Mouse (Mus musculus): Measurements from ENCODE around the gene Cpb1. TPM values are rescaled to one million over a fixed set of nuclear protein-coding genes. Genes with fewer than 3 reads are reported as not detected.

Cpb1 gene
- polyA plus RNA-seq, 1 experiment from 2014 or later = 0.48 TPM

- Histone ChIP-seq H3K4me2 (ENCODE audit: low read length) (no peak overlapping the region), H3K9ac (ENCODE audit: low read depth, low read length) (no peak overlapping the region), H3K27ac (ENCODE audit: low read depth, low read length) (no peak overlapping the region), H3K27me3 (replicated peaks; ENCODE audit: control insufficient read depth, insufficient read depth, low read length) (no peaks in the 10 kb centered on the region), H3K4me1 (ENCODE audit: control insufficient read depth, insufficient read depth, low read depth, low read length) (no peaks in the 10 kb centered on the region), H3K4me3 (ENCODE audit: low read length) (no peak overlapping the region), H3K36me3 (ENCODE audit: control insufficient read depth, insufficient read depth, low read length) (no peaks in the 10 kb centered on the region), H3K9me3 (ENCODE audit: control insufficient read depth, low read length) (no peaks in the 10 kb centered on the region)
- 61% methylated on average over 1 of the region's 1 CpGs for WGBS
- no peak for ATAC-seq
These were observed 6.3 kb upstream of the Cpb1 start for GRCm38 (mm10) chr3:20281796-20282195.

- Histone ChIP-seq H3K36me3 (ENCODE audit: control insufficient read depth, insufficient read depth, low read length) (no peaks in the 10 kb centered on the region), H3K9me3 (ENCODE audit: control insufficient read depth, low read length) (no peaks in the 10 kb centered on the region), H3K27me3 (replicated peaks; ENCODE audit: control insufficient read depth, insufficient read depth, low read length) (no peaks in the 10 kb centered on the region), H3K9ac (ENCODE audit: low read depth, low read length) (no peak overlapping the region), H3K4me2 (ENCODE audit: low read length) (no peak overlapping the region), H3K27ac (ENCODE audit: low read depth, low read length) (no peak overlapping the region), H3K4me1 (ENCODE audit: control insufficient read depth, insufficient read depth, low read depth, low read length) (no peaks in the 10 kb centered on the region), H3K4me3 (ENCODE audit: low read length) (no peak overlapping the region)
- ATAC-seq = no peak
- 50% methylated on average over 9 of the region's 9 CpGs for WGBS
These were observed 20.7 kb downstream of the Cpb1 start for GRCm38 (mm10) chr3:20254566-20255479.

GRCm38 (mm10) chr3:20243913-20244312 is 31.6 kb downstream of the Cpb1 start:
- ATAC-seq = no peak
- no peaks in the 10 kb centered on the region for H3K27me3 ChIP-seq (replicated peaks; ENCODE audit: control insufficient read depth, insufficient read depth, low read length)
- H3K9me3 ChIP-seq (ENCODE audit: control insufficient read depth, low read length) = no peaks in the 10 kb centered on the region
- no peak overlapping the region for H3K4me3 ChIP-seq (ENCODE audit: low read length)
- no peaks in the 10 kb centered on the region for H3K36me3 ChIP-seq (ENCODE audit: control insufficient read depth, insufficient read depth, low read length)
- no peak overlapping the region for H3K4me2 ChIP-seq (ENCODE audit: low read length)
- WGBS = 88% methylated on average over 1 of the region's 1 CpGs
- no peak overlapping the region for H3K27ac ChIP-seq (ENCODE audit: low read depth, low read length)
- no peak overlapping the region for H3K9ac ChIP-seq (ENCODE audit: low read depth, low read length)
- H3K4me1 ChIP-seq (ENCODE audit: control insufficient read depth, insufficient read depth, low read depth, low read length) = no peaks in the 10 kb centered on the region

GRCm38 (mm10) chr3:20242050-20242449 is 33.5 kb downstream of the Cpb1 start, which contains the start of gene Cpa3:
TSS of gene Cpa3 (minus strand) at chr3:20242181.
- ATAC-seq = no peak
- Histone ChIP-seq H3K4me3 (ENCODE audit: low read length) (no peak within 1 kb of the TSS), H3K4me2 (ENCODE audit: low read length) (no peak within 1 kb of the TSS), H3K27ac (ENCODE audit: low read depth, low read length) (no peak within 1 kb of the TSS), H3K36me3 (ENCODE audit: control insufficient read depth, insufficient read depth, low read length) (no peaks in the 10 kb centered on the region), H3K9me3 (ENCODE audit: control insufficient read depth, low read length) (no peaks in the 10 kb centered on the region), H3K27me3 (replicated peaks; ENCODE audit: control insufficient read depth, insufficient read depth, low read length) (no peaks in the 10 kb centered on the region), H3K4me1 (ENCODE audit: control insufficient read depth, insufficient read depth, low read depth, low read length) (no peaks in the 10 kb centered on the region), H3K9ac (ENCODE audit: low read depth, low read length) (no peak within 1 kb of the TSS)
- 81% methylated on average over 3 of the region's 3 CpGs for WGBS

GRCm38 (mm10) chr3:20239741-20240140 is 35.8 kb downstream of the Cpb1 start:
- Histone ChIP-seq H3K36me3 (ENCODE audit: control insufficient read depth, insufficient read depth, low read length) (no peaks in the 10 kb centered on the region), H3K4me3 (ENCODE audit: low read length) (no peak overlapping the region), H3K27ac (ENCODE audit: low read depth, low read length) (no peak overlapping the region), H3K9ac (ENCODE audit: low read depth, low read length) (no peak overlapping the region), H3K4me1 (ENCODE audit: control insufficient read depth, insufficient read depth, low read depth, low read length) (no peaks in the 10 kb centered on the region), H3K4me2 (ENCODE audit: low read length) (no peak overlapping the region), H3K27me3 (replicated peaks; ENCODE audit: control insufficient read depth, insufficient read depth, low read length) (no peaks in the 10 kb centered on the region), H3K9me3 (ENCODE audit: control insufficient read depth, low read length) (no peaks in the 10 kb centered on the region)
- ATAC-seq = no peak
- WGBS = 91% methylated on average over 3 of the region's 3 CpGs

- H3K4me3 ChIP-seq (ENCODE audit: low read length) = no peak overlapping the region
- H3K9me3 ChIP-seq (ENCODE audit: control insufficient read depth, low read length) = no peaks in the 10 kb centered on the region
- WGBS = 94% methylated on average over 1 of the region's 1 CpGs
- no peak overlapping the region for H3K27ac ChIP-seq (ENCODE audit: low read depth, low read length)
- no peak overlapping the region for H3K4me2 ChIP-seq (ENCODE audit: low read length)
- ATAC-seq = no peak
- H3K9ac ChIP-seq (ENCODE audit: low read depth, low read length) = no peak overlapping the region
- H3K36me3 ChIP-seq (ENCODE audit: control insufficient read depth, insufficient read depth, low read length) = no peaks in the 10 kb centered on the region
- no peaks in the 10 kb centered on the region for H3K4me1 ChIP-seq (ENCODE audit: control insufficient read depth, insufficient read depth, low read depth, low read length)
- H3K27me3 ChIP-seq (replicated peaks; ENCODE audit: control insufficient read depth, insufficient read depth, low read length) = no peaks in the 10 kb centered on the region
These were observed 38.6 kb downstream of the Cpb1 start for GRCm38 (mm10) chr3:20236965-20237364.

GRCm38 (mm10) chr3:20229027-20229426 is 46.5 kb downstream of the Cpb1 start:
- H3K4me3 ChIP-seq (ENCODE audit: low read length) = no peak overlapping the region
- no peaks in the 10 kb centered on the region for H3K27me3 ChIP-seq (replicated peaks; ENCODE audit: control insufficient read depth, insufficient read depth, low read length)
- no peaks in the 10 kb centered on the region for H3K36me3 ChIP-seq (ENCODE audit: control insufficient read depth, insufficient read depth, low read length)
- no peaks in the 10 kb centered on the region for H3K4me1 ChIP-seq (ENCODE audit: control insufficient read depth, insufficient read depth, low read depth, low read length)
- 89% methylated on average over 1 of the region's 1 CpGs for WGBS
- H3K4me2 ChIP-seq (ENCODE audit: low read length) = no peak overlapping the region
- no peak overlapping the region for H3K27ac ChIP-seq (ENCODE audit: low read depth, low read length)
- no peak for ATAC-seq
- H3K9ac ChIP-seq (ENCODE audit: low read depth, low read length) = no peak overlapping the region
- H3K9me3 ChIP-seq (ENCODE audit: control insufficient read depth, low read length) = no peaks in the 10 kb centered on the region

- no peak for ATAC-seq
- WGBS = 88% methylated on average over 2 of the region's 2 CpGs
These were observed 50.1 kb downstream of the Cpb1 start for GRCm38 (mm10) chr3:20225429-20225828.

GRCm38 (mm10) chr3:20222926-20223698 is 52.4 kb downstream of the Cpb1 start:
- H3K36me3 ChIP-seq (ENCODE audit: control insufficient read depth, insufficient read depth, low read length) = no peaks in the 10 kb centered on the region
- H3K9ac ChIP-seq (ENCODE audit: low read depth, low read length) = no peak overlapping the region
- H3K4me3 ChIP-seq (ENCODE audit: low read length) = no peak overlapping the region
- H3K27ac ChIP-seq (ENCODE audit: low read depth, low read length) = no peak overlapping the region
- no peak overlapping the region for H3K4me2 ChIP-seq (ENCODE audit: low read length)
- WGBS = 92% methylated on average over 9 of the region's 9 CpGs
- no peaks in the 10 kb centered on the region for H3K9me3 ChIP-seq (ENCODE audit: control insufficient read depth, low read length)
- H3K4me1 ChIP-seq (ENCODE audit: control insufficient read depth, insufficient read depth, low read depth, low read length) = no peaks in the 10 kb centered on the region
- no peaks in the 10 kb centered on the region for H3K27me3 ChIP-seq (replicated peaks; ENCODE audit: control insufficient read depth, insufficient read depth, low read length)
- ATAC-seq = no peak

More at GRCm38 (mm10) chr3:20225429-20225828, 50.1 kb downstream of the Cpb1 start:
- Histone ChIP-seq H3K4me3 (ENCODE audit: low read length) (no peak overlapping the region), H3K27me3 (replicated peaks; ENCODE audit: control insufficient read depth, insufficient read depth, low read length) (no peaks in the 10 kb centered on the region), H3K4me1 (ENCODE audit: control insufficient read depth, insufficient read depth, low read depth, low read length) (no peaks in the 10 kb centered on the region), H3K9ac (ENCODE audit: low read depth, low read length) (no peak overlapping the region), H3K27ac (ENCODE audit: low read depth, low read length) (no peak overlapping the region), H3K4me2 (ENCODE audit: low read length) (no peak overlapping the region), H3K36me3 (ENCODE audit: control insufficient read depth, insufficient read depth, low read length) (no peaks in the 10 kb centered on the region), H3K9me3 (ENCODE audit: control insufficient read depth, low read length) (no peaks in the 10 kb centered on the region)

Measured in hindbrain, embryonic 16.5 days (tissue).